Mouse (Mus musculus): ENCODE data around the gene Psmd13. TPM values are rescaled to one million over a fixed set of nuclear protein-coding genes. Genes with fewer than 3 reads are reported as not detected.
"Not testable (repeated sequence)": the region's sequence is repeated elsewhere in the genome, so short reads cannot be mapped to it uniquely, and the experiment has no call there.

The Psmd13 gene
- polyA plus RNA-seq, 1 experiment from 2014 or later = 154 TPM

GRCm38 (mm10) chr7:140890636-140891035 lies 8.9 kb downstream of the Psmd13 start:
- not testable (repeated sequence) for ATAC-seq (replicated peaks; ENCODE audit: insufficient number of reproducible peaks, insufficient read depth, low FRiP score, low read depth); H3K9ac ChIP-seq; H3K27ac ChIP-seq; H3K4me3 ChIP-seq; H3K27me3 ChIP-seq; H3K4me2 ChIP-seq; H3K4me1 ChIP-seq (replicated peaks); H3K9me3 ChIP-seq (replicated peaks)
- WGBS = 92% methylated on average over 16 of the region's 16 CpGs
- H3K36me3 ChIP-seq = peaks cover 72% of the 10 kb centered on the region

GRCm38 (mm10) chr7:140894031-140894430 lies 12.3 kb downstream of the Psmd13 start:
- H3K9ac ChIP-seq = no peak overlapping the region
- no peak overlapping the region for H3K27ac ChIP-seq
- H3K36me3 ChIP-seq = peaks cover 73% of the 10 kb centered on the region

GRCm38 (mm10) chr7:140894611-140895010 lies 12.8 kb downstream of the Psmd13 start:
- Histone ChIP-seq H3K4me3 (no peak overlapping the region), H3K9ac (no peak overlapping the region), H3K4me2 (no peak overlapping the region), H3K4me1 (replicated peaks) (peaks cover 7% of the 10 kb centered on the region), H3K27ac (no peak overlapping the region), H3K27me3 (no peaks in the 10 kb centered on the region), H3K36me3 (peaks cover 68% of the 10 kb centered on the region), H3K9me3 (replicated peaks) (no peaks in the 10 kb centered on the region)
- WGBS = 89% methylated on average over 3 of the region's 3 CpGs
- no peak for ATAC-seq (replicated peaks; ENCODE audit: insufficient number of reproducible peaks, insufficient read depth, low FRiP score, low read depth)

More at GRCm38 (mm10) chr7:140894031-140894430, 12.3 kb downstream of the Psmd13 start:
- WGBS = 93% methylated on average over 7 of the region's 7 CpGs
- peaks cover 1% of the 10 kb centered on the region; the same call in 1 of the 2 replicates for H3K4me1 ChIP-seq (replicated peaks)
- no peak overlapping the region for H3K4me3 ChIP-seq
- H3K9me3 ChIP-seq (replicated peaks) = no peaks in the 10 kb centered on the region
- H3K4me2 ChIP-seq = no peak overlapping the region
- no peak for ATAC-seq (replicated peaks; ENCODE audit: insufficient number of reproducible peaks, insufficient read depth, low FRiP score, low read depth)
- H3K27me3 ChIP-seq = no peaks in the 10 kb centered on the region

GRCm38 (mm10) chr7:140897863-140898262 lies 16.1 kb downstream of the Psmd13 start:
- no peaks in the 10 kb centered on the region for H3K9me3 ChIP-seq (replicated peaks)
- H3K4me2 ChIP-seq = no peak overlapping the region
- no peak overlapping the region for H3K4me3 ChIP-seq
- H3K27ac ChIP-seq = no peak overlapping the region
- peaks cover 50% of the 10 kb centered on the region for H3K36me3 ChIP-seq
- peaks cover 23% of the 10 kb centered on the region for H3K4me1 ChIP-seq (replicated peaks)
- no peak for ATAC-seq (replicated peaks; ENCODE audit: insufficient number of reproducible peaks, insufficient read depth, low FRiP score, low read depth)
- H3K9ac ChIP-seq = no peak overlapping the region
- 78% methylated on average over 7 of the region's 7 CpGs for WGBS
- no peaks in the 10 kb centered on the region for H3K27me3 ChIP-seq

GRCm38 (mm10) chr7:140899121-140899520 lies 17.4 kb downstream of the Psmd13 start:
- 79% methylated on average over 3 of the region's 3 CpGs for WGBS
- ATAC-seq (replicated peaks; ENCODE audit: insufficient number of reproducible peaks, insufficient read depth, low FRiP score, low read depth) = no peak
- H3K9ac ChIP-seq = peak overlapping the region; percentile 57; the same call in 1 of the 2 replicates
- H3K4me1 ChIP-seq (replicated peaks) = peaks cover 23% of the 10 kb centered on the region
- H3K36me3 ChIP-seq = peaks cover 42% of the 10 kb centered on the region
- peak overlapping the region; percentile 63 for H3K4me2 ChIP-seq
- H3K27ac ChIP-seq = peak overlapping the region; percentile 85
- no peaks in the 10 kb centered on the region for H3K27me3 ChIP-seq
- no peaks in the 10 kb centered on the region for H3K9me3 ChIP-seq (replicated peaks)
- peak overlapping the region; percentile 45 for H3K4me3 ChIP-seq

GRCm38 (mm10) chr7:140900220-140900619 lies 18.5 kb downstream of the Psmd13 start, which contains the start of gene Cox8b:
TSS of gene Cox8b (minus strand) at chr7:140900446.
- Histone ChIP-seq H3K36me3 (peaks cover 34% of the 10 kb centered on the region), H3K4me2 (peak within 1 kb of the TSS; percentile 63), H3K9ac (peak within 1 kb of the TSS; percentile 57), H3K4me1 (replicated peaks) (peaks cover 23% of the 10 kb centered on the region), H3K27ac (peak within 1 kb of the TSS; percentile 85), H3K27me3 (no peaks in the 10 kb centered on the region), H3K4me3 (peak within 1 kb of the TSS; percentile 45), H3K9me3 (replicated peaks) (no peaks in the 10 kb centered on the region)
- no peak; the same call in 1 of the 2 replicates for ATAC-seq (replicated peaks; ENCODE audit: insufficient number of reproducible peaks, insufficient read depth, low FRiP score, low read depth)
- 40% methylated on average over 10 of the region's 10 CpGs for WGBS

GRCm38 (mm10) chr7:140902036-140902875 lies 20.5 kb downstream of the Psmd13 start:
- Histone ChIP-seq H3K27ac (no peak overlapping the region), H3K9me3 (replicated peaks) (no peaks in the 10 kb centered on the region), H3K27me3 (no peaks in the 10 kb centered on the region), H3K4me2 (no peak overlapping the region), H3K4me1 (replicated peaks) (peaks cover 23% of the 10 kb centered on the region), H3K4me3 (no peak overlapping the region), H3K36me3 (peaks cover 19% of the 10 kb centered on the region), H3K9ac (no peak overlapping the region)
- ATAC-seq (replicated peaks; ENCODE audit: insufficient number of reproducible peaks, insufficient read depth, low FRiP score, low read depth) = no peak
- WGBS = 83% methylated on average over 15 of the region's 15 CpGs

- no peak overlapping the region for H3K27ac ChIP-seq
- H3K4me3 ChIP-seq = no peak overlapping the region
- H3K9ac ChIP-seq = no peak overlapping the region
- ATAC-seq (replicated peaks; ENCODE audit: insufficient number of reproducible peaks, insufficient read depth, low FRiP score, low read depth) = no peak
- peaks cover 23% of the 10 kb centered on the region for H3K4me1 ChIP-seq (replicated peaks)
- no peaks in the 10 kb centered on the region for H3K27me3 ChIP-seq
- H3K36me3 ChIP-seq = peaks cover 9% of the 10 kb centered on the region
- H3K4me2 ChIP-seq = no peak overlapping the region
- no peaks in the 10 kb centered on the region for H3K9me3 ChIP-seq (replicated peaks)
- WGBS = 26% methylated on average over 13 of the region's 13 CpGs
Observed at GRCm38 (mm10) chr7:140903212-140903611, 21.4 kb downstream of the Psmd13 start.

- no peaks in the 10 kb centered on the region for H3K27me3 ChIP-seq
- no peak overlapping the region for H3K4me3 ChIP-seq
- H3K4me2 ChIP-seq = no peak overlapping the region
- H3K36me3 ChIP-seq = no peaks in the 10 kb centered on the region
- no peak overlapping the region for H3K9ac ChIP-seq
- ATAC-seq (replicated peaks; ENCODE audit: insufficient number of reproducible peaks, insufficient read depth, low FRiP score, low read depth) = no peak
- H3K9me3 ChIP-seq (replicated peaks) = no peaks in the 10 kb centered on the region
- 49% methylated on average over 2 of the region's 2 CpGs for WGBS
- no peak overlapping the region for H3K27ac ChIP-seq
- H3K4me1 ChIP-seq (replicated peaks) = peaks cover 13% of the 10 kb centered on the region
Observed at GRCm38 (mm10) chr7:140905642-140906081, 23.9 kb downstream of the Psmd13 start.

- Histone ChIP-seq H3K4me2 (no peak overlapping the region), H3K4me1 (replicated peaks) (peaks cover 4% of the 10 kb centered on the region; the same call in 1 of the 2 replicates), H3K36me3 (no peaks in the 10 kb centered on the region), H3K27ac (no peak overlapping the region), H3K9ac (no peak overlapping the region), H3K9me3 (replicated peaks) (no peaks in the 10 kb centered on the region), H3K27me3 (no peaks in the 10 kb centered on the region), H3K4me3 (no peak overlapping the region)
- WGBS = 68% methylated on average over 13 of the region's 13 CpGs
- ATAC-seq (replicated peaks; ENCODE audit: insufficient number of reproducible peaks, insufficient read depth, low FRiP score, low read depth) = no peak
Observed at GRCm38 (mm10) chr7:140907131-140907530, 25.4 kb downstream of the Psmd13 start.

GRCm38 (mm10) chr7:140907697-140908096 lies 25.9 kb downstream of the Psmd13 start:
- Histone ChIP-seq H3K27ac (no peak overlapping the region), H3K36me3 (no peaks in the 10 kb centered on the region), H3K27me3 (no peaks in the 10 kb centered on the region), H3K9me3 (replicated peaks) (no peaks in the 10 kb centered on the region), H3K4me3 (no peak overlapping the region), H3K4me2 (no peak overlapping the region), H3K9ac (no peak overlapping the region), H3K4me1 (replicated peaks) (peaks cover 4% of the 10 kb centered on the region; the same call in 1 of the 2 replicates)
- no peak for ATAC-seq (replicated peaks; ENCODE audit: insufficient number of reproducible peaks, insufficient read depth, low FRiP score, low read depth)
- 81% methylated on average over 7 of the region's 7 CpGs for WGBS

Measured in heart, embryonic 15.5 days (tissue).